Mouse (Mus musculus): ENCODE results near the gene Wnt8b.

DNA sequence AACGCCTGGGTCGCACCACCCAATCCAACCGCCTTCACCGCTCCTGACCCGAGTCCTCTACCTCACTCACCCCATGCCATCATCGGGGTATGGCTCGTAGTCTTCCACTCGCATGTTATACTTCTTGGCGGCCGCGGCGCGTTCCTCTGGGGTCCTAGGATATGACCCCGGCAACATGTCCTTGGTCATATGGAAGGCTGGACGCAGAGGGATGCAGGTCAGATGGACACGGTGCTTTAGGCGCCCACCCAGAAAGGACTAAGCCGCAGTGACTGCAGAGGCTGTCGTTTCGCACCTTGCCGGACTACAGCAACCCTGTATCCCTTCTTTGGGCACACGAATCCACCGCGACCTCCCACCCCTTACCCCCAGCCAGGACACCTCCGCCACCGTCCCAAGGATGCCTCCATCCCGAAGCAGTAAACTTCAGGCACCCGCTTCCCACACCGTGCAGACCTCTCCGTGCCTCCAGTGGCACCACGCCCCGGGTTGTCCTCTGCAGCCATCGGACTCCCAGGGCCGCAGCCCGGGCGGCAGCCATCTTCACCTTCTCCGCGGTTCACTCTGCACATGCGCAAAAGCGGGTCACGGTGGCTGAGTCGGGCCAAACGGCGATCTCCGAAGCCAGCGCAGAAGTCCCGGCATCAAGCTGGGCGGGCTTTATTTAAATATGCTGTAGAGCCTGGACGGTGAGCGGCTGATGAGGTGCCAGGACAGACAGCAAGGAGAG, 61.8 kb downstream of the Wnt8b start, which contains the start of gene Ndufb8:
- no peak for TF ChIP-seq CTCF (IDR thresholded peaks at IDR 0.05; ENCODE audit: low read depth)
- TF ChIP-seq EP300 (IDR thresholded peaks at IDR 0.05; ENCODE audit: low read depth), result no peak

Measured in liver, embryonic 14.5 days (tissue).